Mouse (Mus musculus) olfactory bulb, adult 2 months (tissue): ENCODE results near the gene Olfr95. TPM values are rescaled to one million over a fixed set of nuclear protein-coding genes. Genes with fewer than 3 reads are reported as not detected.
"Not testable (repeated sequence)": the region's sequence is repeated elsewhere in the genome, so short reads cannot be mapped to it uniquely, and the experiment has no call there.

ENCODE experiments used
- H3K27ac ChIP-seq: fragments of 200-500 bp; 2 replicates; pipeline ENCODE4 v1.5.1; 2012; ENCODE audit warnings: low read depth, low read length; ENCODE audit not compliant: insufficient read depth
- H3K4me1 ChIP-seq: fragments of 200-500 bp; 2 replicates; pipeline ENCODE4 v1.6.1; 2012; ENCODE audit warnings: low read length; ENCODE audit not compliant: control insufficient read depth, insufficient read depth
- H3K4me3 ChIP-seq: fragments of 200-500 bp; 2 replicates; pipeline ENCODE4 v1.5.1; 2012; ENCODE audit warnings: mild to moderate bottlenecking, low read depth, low read length, moderate library complexity; ENCODE audit not compliant: insufficient read depth
- CTCF ChIP-seq: fragments of 200-500 bp; IDR thresholded peaks from 2 replicates; pipeline ENCODE4 v1.5.1; 2012; ENCODE audit warnings: low read depth, mild to moderate bottlenecking, low read length, moderate library complexity; ENCODE audit not compliant: insufficient read depth
- POLR2A ChIP-seq: fragments of 200-500 bp; IDR thresholded peaks from 2 replicates; pipeline ENCODE4 v1.6.1; 2012; ENCODE audit warnings: mild to moderate bottlenecking, low read depth, low read length, moderate library complexity; ENCODE audit not compliant: insufficient read depth
- WGBS: fragments of 180-500 bp; shearing (Covaris S2); methylation state at CpG from one replicate; pipeline ENCODE4 v1.1.7; 2018; 5-methylcytosine and 5-hydroxymethylcytosine counted together
- polyA plus RNA-seq: library from polyadenylated mRNA; stranded (reverse); fragments of >200 nt; gene quantifications from 2 replicates; pipeline ENCODE4 v1.2.4, GENCODE M21; 2012; ENCODE audit warnings: low replicate concordance; ENCODE audit not compliant: missing spikeins, insufficient read depth, insufficient read length

Olfr95 gene
- not detected in 2 replicates for polyA plus RNA-seq

- Histone ChIP-seq H3K27ac (no peak within 1 kb of the TSS), H3K4me1 (peaks cover 8% of the 10 kb centered on the region), H3K4me3 (no peak within 1 kb of the TSS)
- 78% methylated on average over 3 of the region's 3 CpGs for WGBS
- TF ChIP-seq POLR2A (no peak), CTCF (no peak)
Observed at GRCm38 (mm10) chr17:37213018-37213417, at the start of gene Olfr95. Gene Olfr95 (minus strand): TSS chr17:37213118.

GRCm38 (mm10) chr17:37250544-37250943 lies 37.6 kb upstream of the Olfr95 start:
- no peaks in the 10 kb centered on the region for H3K4me1 ChIP-seq
- no peak overlapping the region for H3K4me3 ChIP-seq
- no peak for TF ChIP-seq CTCF
- TF ChIP-seq POLR2A: no peak
- H3K27ac ChIP-seq: no peak overlapping the region
- 0% methylated on average over 1 of the region's 1 CpGs for WGBS

- Histone ChIP-seq H3K4me1 (no peaks in the 10 kb centered on the region), H3K4me3 (no peak overlapping the region), H3K27ac (no peak overlapping the region)
- TF ChIP-seq POLR2A: no peak
- no peak for TF ChIP-seq CTCF
Observed at GRCm38 (mm10) chr17:37249460-37249859, 36.5 kb upstream of the Olfr95 start.

- no peak overlapping the region for H3K27ac ChIP-seq
- no peaks in the 10 kb centered on the region for H3K4me1 ChIP-seq
- no peak overlapping the region for H3K4me3 ChIP-seq
- 22% methylated on average over 5 of the region's 5 CpGs for WGBS
- TF ChIP-seq CTCF: no peak
- TF ChIP-seq POLR2A: no peak
Observed at GRCm38 (mm10) chr17:37246715-37247114, 33.8 kb upstream of the Olfr95 start.

- 59% methylated on average over 3 of the region's 3 CpGs for WGBS
- Histone ChIP-seq H3K4me1 (no peaks in the 10 kb centered on the region), H3K4me3 (no peak overlapping the region), H3K27ac (no peak overlapping the region)
- no peak for TF ChIP-seq CTCF
- no peak for TF ChIP-seq POLR2A
Observed at GRCm38 (mm10) chr17:37242198-37242597, 29.3 kb upstream of the Olfr95 start.

- not testable (repeated sequence) for H3K4me3 ChIP-seq, H3K27ac ChIP-seq, H3K4me1 ChIP-seq
- 95% methylated on average over 2 of the region's 2 CpGs for WGBS
Observed at GRCm38 (mm10) chr17:37237230-37237629, 24.3 kb upstream of the Olfr95 start, which contains the start of gene Olfr97. Gene Olfr97 (minus strand): TSS chr17:37237330.

GRCm38 (mm10) chr17:37221879-37222278 lies 9.0 kb upstream of the Olfr95 start:
- TF ChIP-seq POLR2A: no peak
- no peak for TF ChIP-seq CTCF

GRCm38 (mm10) chr17:37219846-37220245 lies 6.9 kb upstream of the Olfr95 start, which contains the start of gene Olfr96:
Gene Olfr96 (plus strand): TSS chr17:37220146.
- H3K4me3 ChIP-seq: no peak within 1 kb of the TSS
- WGBS: 54% methylated on average over 4 of the region's 4 CpGs
- no peak within 1 kb of the TSS for H3K27ac ChIP-seq
- no peaks in the 10 kb centered on the region for H3K4me1 ChIP-seq
- TF ChIP-seq CTCF (no peak), POLR2A (no peak)

More at GRCm38 (mm10) chr17:37221879-37222278, 9.0 kb upstream of the Olfr95 start:
- no peak overlapping the region for H3K4me3 ChIP-seq
- no peak overlapping the region for H3K27ac ChIP-seq
- WGBS: 24% methylated on average over 1 of the region's 1 CpGs
- no peaks in the 10 kb centered on the region for H3K4me1 ChIP-seq

- Histone ChIP-seq H3K4me1 (no peaks in the 10 kb centered on the region), H3K4me3 (no peak overlapping the region)
- WGBS: 44% methylated on average over 3 of the region's 3 CpGs
Observed at GRCm38 (mm10) chr17:37218486-37218885, 5.6 kb upstream of the Olfr95 start.

More at GRCm38 (mm10) chr17:37218486-37218885, 5.6 kb upstream of the Olfr95 start:
- TF ChIP-seq POLR2A: no peak
- no peak for TF ChIP-seq CTCF
- no peak overlapping the region for H3K27ac ChIP-seq
